Mouse (Mus musculus): ENCODE data around the gene Lyplal1. TPM values are rescaled to one million over a fixed set of nuclear protein-coding genes. Genes with fewer than 3 reads are reported as not detected.

The Lyplal1 gene
- polyA plus RNA-seq, 1 experiment from 2014 or later: 32.1 TPM

GRCm38 (mm10) chr1:186137873-186138272, 20.8 kb upstream of the Lyplal1 start:
- H3K4me3 ChIP-seq (replicated peaks; ENCODE audit: low read depth, low read length): no peak overlapping the region
- no peak for ATAC-seq (replicated peaks; ENCODE audit: low FRiP score, low read depth)
- H3K9me3 ChIP-seq (replicated peaks; ENCODE audit: low read length): no peaks in the 10 kb centered on the region
- H3K27ac ChIP-seq: no peak overlapping the region
- H3K36me3 ChIP-seq (ENCODE audit: insufficient read depth, low read length): no peaks in the 10 kb centered on the region
- no peak for DNase-seq (ENCODE audit: low spot score)
- H3K4me2 ChIP-seq (ENCODE audit: low read length): no peak overlapping the region
- 0 out of 2 replicates have a peak, but pooled peaks cover 9% of the 10 kb centered on the region for H3K4me1 ChIP-seq (replicated peaks; ENCODE audit: insufficient read depth, low read length)
- TF ChIP-seq CTCF (IDR thresholded peaks at IDR 0.05; ENCODE audit: low read depth): no peak
- H3K9ac ChIP-seq (ENCODE audit: low read depth, low read length): no peak overlapping the region
- no peaks in the 10 kb centered on the region for H3K27me3 ChIP-seq (ENCODE audit: insufficient read depth, low read length)
- 56% methylated on average over 12 of the region's 12 CpGs for WGBS

- H3K4me2 ChIP-seq (ENCODE audit: low read length): no peak overlapping the region
- H3K4me1 ChIP-seq (replicated peaks; ENCODE audit: insufficient read depth, low read length): 0 out of 2 replicates have a peak, but pooled peaks cover 9% of the 10 kb centered on the region
- no peak overlapping the region for H3K4me3 ChIP-seq (replicated peaks; ENCODE audit: low read depth, low read length)
- H3K9me3 ChIP-seq (replicated peaks; ENCODE audit: low read length): no peaks in the 10 kb centered on the region
- DNase-seq (ENCODE audit: low spot score): peak; percentile 61
- peak overlapping the region; percentile 37 for H3K27ac ChIP-seq
- ATAC-seq (replicated peaks; ENCODE audit: low FRiP score, low read depth): no peak
- 39% methylated on average over 6 of the region's 6 CpGs for WGBS
- no peaks in the 10 kb centered on the region for H3K27me3 ChIP-seq (ENCODE audit: insufficient read depth, low read length)
- no peak overlapping the region for H3K9ac ChIP-seq (ENCODE audit: low read depth, low read length)
- H3K36me3 ChIP-seq (ENCODE audit: insufficient read depth, low read length): no peaks in the 10 kb centered on the region
- no peak for TF ChIP-seq CTCF (IDR thresholded peaks at IDR 0.05; ENCODE audit: low read depth)
Measured at GRCm38 (mm10) chr1:186136636-186137380, 19.7 kb upstream of the Lyplal1 start.

GRCm38 (mm10) chr1:186131465-186131864, 14.4 kb upstream of the Lyplal1 start:
- no peak overlapping the region for H3K9ac ChIP-seq (ENCODE audit: low read depth, low read length)
- WGBS: 82% methylated on average over 3 of the region's 3 CpGs
- no peak overlapping the region for H3K4me3 ChIP-seq (replicated peaks; ENCODE audit: low read depth, low read length)
- H3K27me3 ChIP-seq (ENCODE audit: insufficient read depth, low read length): no peaks in the 10 kb centered on the region
- DNase-seq (ENCODE audit: low spot score): no peak
- no peak overlapping the region for H3K4me2 ChIP-seq (ENCODE audit: low read length)
- ATAC-seq (replicated peaks; ENCODE audit: low FRiP score, low read depth): no peak
- no peaks in the 10 kb centered on the region for H3K36me3 ChIP-seq (ENCODE audit: insufficient read depth, low read length)
- H3K4me1 ChIP-seq (replicated peaks; ENCODE audit: insufficient read depth, low read length): 0 out of 2 replicates have a peak, but pooled peaks cover 3% of the 10 kb centered on the region
- no peak for TF ChIP-seq CTCF (IDR thresholded peaks at IDR 0.05; ENCODE audit: low read depth)
- no peaks in the 10 kb centered on the region for H3K9me3 ChIP-seq (replicated peaks; ENCODE audit: low read length)
- no peak overlapping the region for H3K27ac ChIP-seq

GRCm38 (mm10) chr1:186128940-186129339, 11.8 kb upstream of the Lyplal1 start:
- no peak overlapping the region for H3K4me2 ChIP-seq (ENCODE audit: low read length)
- WGBS: 86% methylated on average over 8 of the region's 8 CpGs
- no peak for ATAC-seq (replicated peaks; ENCODE audit: low FRiP score, low read depth)
- no peak overlapping the region for H3K4me3 ChIP-seq (replicated peaks; ENCODE audit: low read depth, low read length)
- H3K9ac ChIP-seq (ENCODE audit: low read depth, low read length): no peak overlapping the region
- no peak for TF ChIP-seq CTCF (IDR thresholded peaks at IDR 0.05; ENCODE audit: low read depth)
- no peaks in the 10 kb centered on the region for H3K4me1 ChIP-seq (replicated peaks; ENCODE audit: insufficient read depth, low read length)
- H3K27me3 ChIP-seq (ENCODE audit: insufficient read depth, low read length): no peaks in the 10 kb centered on the region
- H3K36me3 ChIP-seq (ENCODE audit: insufficient read depth, low read length): no peaks in the 10 kb centered on the region
- H3K27ac ChIP-seq: no peak overlapping the region
- H3K9me3 ChIP-seq (replicated peaks; ENCODE audit: low read length): no peaks in the 10 kb centered on the region
- no peak for DNase-seq (ENCODE audit: low spot score)

GRCm38 (mm10) chr1:186126313-186126862, 9.3 kb upstream of the Lyplal1 start:
- H3K4me2 ChIP-seq (ENCODE audit: low read length): no peak overlapping the region
- DNase-seq (ENCODE audit: low spot score) (no peak), ATAC-seq (replicated peaks; ENCODE audit: low FRiP score, low read depth) (no peak)
- no peaks in the 10 kb centered on the region for H3K27me3 ChIP-seq (ENCODE audit: insufficient read depth, low read length)
- no peak overlapping the region for H3K27ac ChIP-seq
- H3K36me3 ChIP-seq (ENCODE audit: insufficient read depth, low read length): no peaks in the 10 kb centered on the region
- H3K4me1 ChIP-seq (replicated peaks; ENCODE audit: insufficient read depth, low read length): no peaks in the 10 kb centered on the region
- 67% methylated on average over 6 of the region's 6 CpGs for WGBS
- H3K4me3 ChIP-seq (replicated peaks; ENCODE audit: low read depth, low read length): no peak overlapping the region
- H3K9ac ChIP-seq (ENCODE audit: low read depth, low read length): no peak overlapping the region
- no peak for TF ChIP-seq CTCF (IDR thresholded peaks at IDR 0.05; ENCODE audit: low read depth)
- H3K9me3 ChIP-seq (replicated peaks; ENCODE audit: low read length): no peaks in the 10 kb centered on the region

- no peaks in the 10 kb centered on the region for H3K4me1 ChIP-seq (replicated peaks; ENCODE audit: insufficient read depth, low read length)
- no peaks in the 10 kb centered on the region for H3K9me3 ChIP-seq (replicated peaks; ENCODE audit: low read length)
- no peak for DNase-seq (ENCODE audit: low spot score)
- H3K27me3 ChIP-seq (ENCODE audit: insufficient read depth, low read length): no peaks in the 10 kb centered on the region
- no peak overlapping the region for H3K27ac ChIP-seq
- H3K9ac ChIP-seq (ENCODE audit: low read depth, low read length): no peak overlapping the region
- no peak overlapping the region for H3K4me3 ChIP-seq (replicated peaks; ENCODE audit: low read depth, low read length)
- TF ChIP-seq CTCF (IDR thresholded peaks at IDR 0.05; ENCODE audit: low read depth): no peak
- no peak for ATAC-seq (replicated peaks; ENCODE audit: low FRiP score, low read depth)
- H3K4me2 ChIP-seq (ENCODE audit: low read length): no peak overlapping the region
- H3K36me3 ChIP-seq (ENCODE audit: insufficient read depth, low read length): no peaks in the 10 kb centered on the region
Measured at GRCm38 (mm10) chr1:186123690-186124089, 6.6 kb upstream of the Lyplal1 start.
